Comparison of ENCODE assay signal across 26 mouse cellular contexts in the genomic region with DNA sequence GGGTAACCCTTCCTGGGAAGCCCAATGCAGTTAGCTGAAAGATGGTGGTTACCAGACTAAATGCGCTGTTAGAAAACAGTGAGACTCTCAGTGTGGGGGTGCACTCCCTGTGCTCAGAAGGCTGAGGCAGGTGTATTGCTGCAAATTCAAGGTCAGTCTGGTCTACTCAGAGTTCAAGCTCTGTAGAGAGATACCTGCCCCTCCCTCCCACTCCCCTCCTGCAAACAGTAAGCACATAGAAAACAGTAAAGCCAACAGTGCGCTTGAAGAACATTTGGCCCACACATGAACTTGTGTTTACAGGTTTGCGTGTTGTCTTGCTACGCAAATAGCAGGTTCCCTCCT.
DNase-seq lines count a peak whose midpoint lies in the region; ATAC-seq and TF ChIP-seq lines count a peak whose summit lies in the region.
"Had no signal": no experiment of that assay in that cellular context is flagged by ENCODE, and none has a peak within 500 bp of the region (broad histone marks: within the 10 kb centered on the region; RNA-seq: fewer than 3 reads in every experiment).

No protein-coding gene starts in this region.

- peaks cover 23% of the 10 kb centered on the region for H3K4me1 ChIP-seq in intestine, embryonic 14.5 days (replicated peaks; ENCODE audit: control insufficient read depth, insufficient read depth, low read length)
- H3K4me1 ChIP-seq in intestine, postnatal 0 days (replicated peaks; ENCODE audit: control insufficient read depth, insufficient read depth, low read length): peaks cover 10% of the 10 kb centered on the region
- H3K4me1 ChIP-seq in intestine, embryonic 15.5 days (replicated peaks): peaks cover 12% of the 10 kb centered on the region; the same call in 1 of the 2 replicates
- H3K4me1 ChIP-seq in forebrain, embryonic 12.5 days: peaks cover 28% of the 10 kb centered on the region

- H3K4me3 ChIP-seq in intestine, embryonic 14.5 days (ENCODE audit: low read depth, low read length): no peak overlapping the region
- H3K4me3 ChIP-seq in intestine, postnatal 0 days (ENCODE audit: low read depth, low read length): no peak overlapping the region
- H3K4me3 ChIP-seq in intestine, embryonic 15.5 days (replicated peaks): no peak overlapping the region
- no peak overlapping the region for H3K4me3 ChIP-seq in myocyte
- no peak overlapping the region for H3K4me3 ChIP-seq in forebrain, embryonic 12.5 days (replicated peaks)
- H3K4me3 ChIP-seq: embryonic facial prominence, embryonic 15.5 days; heart, embryonic 15.5 days; hindbrain, embryonic 12.5 days; left cerebral cortex, adult 2 months; liver, embryonic 13.5 days had no signal

- DNase-seq in intestine, embryonic 14.5 days (ENCODE audit: low spot score): no peak
- DNase-seq in ES-CJ7 (ENCODE audit: low read depth, low spot score): peak; percentile 62
- DNase-seq in ovary, postnatal 10 days (ENCODE audit: low spot score): no peak
- DNase-seq: adrenal gland, postnatal 10 days; cerebellum, adult 9-11 months; forebrain, postnatal 0 days; kidney, adult 2 months; liver, embryonic 13.5 days; lung, adult 18-20 months; midbrain, embryonic 14.5 days; right cerebral cortex, adult 18-20 months; right cerebral cortex, postnatal 4 days; thymus, postnatal 4 days had no signal

- TF ChIP-seq POLR2A in myocyte (IDR thresholded peaks at IDR 0.05; ENCODE audit: insufficient read length, low read depth): no peak

- WGBS in intestine, embryonic 14.5 days: 96% methylated on average over 4 of the region's 4 CpGs
- WGBS in intestine, postnatal 0 days: 71% methylated on average over 4 of the region's 4 CpGs
- 90% methylated on average over 4 of the region's 4 CpGs for WGBS in intestine, embryonic 15.5 days
- WGBS in forebrain, embryonic 12.5 days: 94% methylated on average over 4 of the region's 4 CpGs

- H3K9me3 ChIP-seq in intestine, embryonic 14.5 days (ENCODE audit: control insufficient read depth, low read length): no peaks in the 10 kb centered on the region
- H3K9me3 ChIP-seq in intestine, postnatal 0 days (ENCODE audit: control insufficient read depth): no peaks in the 10 kb centered on the region
- no peaks in the 10 kb centered on the region for H3K9me3 ChIP-seq in intestine, embryonic 15.5 days
- H3K9me3 ChIP-seq in forebrain, embryonic 12.5 days: no peaks in the 10 kb centered on the region
- H3K9me3 ChIP-seq: embryonic facial prominence, embryonic 15.5 days; heart, embryonic 15.5 days; hindbrain, embryonic 12.5 days; liver, embryonic 13.5 days had no signal

- H3K27ac ChIP-seq in intestine, embryonic 14.5 days (ENCODE audit: low read depth): no peak overlapping the region
- H3K27ac ChIP-seq in intestine, postnatal 0 days (ENCODE audit: low read depth, low read length): no peak overlapping the region; the same call in 1 of the 2 replicates
- H3K27ac ChIP-seq in intestine, embryonic 15.5 days: 0 out of 2 replicates have a peak overlapping the region, but pooled peaks have one; percentile 17
- no peak overlapping the region for H3K27ac ChIP-seq in forebrain, embryonic 12.5 days
- H3K27ac ChIP-seq: heart, embryonic 15.5 days; hindbrain, embryonic 12.5 days; kidney, postnatal 0 days; left cerebral cortex, adult 2 months; liver, embryonic 13.5 days; macrophage had no signal

- H3K27me3 ChIP-seq in intestine, embryonic 14.5 days (replicated peaks; ENCODE audit: control insufficient read depth, insufficient read depth, low read length): no peaks in the 10 kb centered on the region
- H3K27me3 ChIP-seq in intestine, postnatal 0 days (replicated peaks; ENCODE audit: control insufficient read depth, insufficient read depth, low read length): no peaks in the 10 kb centered on the region
- H3K27me3 ChIP-seq in intestine, embryonic 15.5 days (replicated peaks): no peaks in the 10 kb centered on the region
- no peaks in the 10 kb centered on the region for H3K27me3 ChIP-seq in myocyte (ENCODE audit: control insufficient read depth, insufficient read depth, insufficient read length)
- peaks cover 9% of the 10 kb centered on the region; the same call in 1 of the 2 replicates for H3K27me3 ChIP-seq in forebrain, embryonic 12.5 days
- H3K27me3 ChIP-seq: embryonic facial prominence, embryonic 15.5 days; heart, embryonic 15.5 days; hindbrain, embryonic 12.5 days; liver, embryonic 13.5 days had no signal

- peaks cover 91% of the 10 kb centered on the region for H3K79me2 ChIP-seq in myocyte (ENCODE audit: control insufficient read depth, insufficient read depth)

- H3K4me2 ChIP-seq in intestine, embryonic 14.5 days (ENCODE audit: low read length): no peak overlapping the region
- H3K4me2 ChIP-seq in intestine, postnatal 0 days (replicated peaks; ENCODE audit: low read depth): no peak overlapping the region
- H3K4me2 ChIP-seq in intestine, embryonic 15.5 days (replicated peaks): no peak overlapping the region
- peak overlapping the region; percentile 74 for H3K4me2 ChIP-seq in myocyte (ENCODE audit: low read depth)
- no peak overlapping the region for H3K4me2 ChIP-seq in forebrain, embryonic 12.5 days
- H3K4me2 ChIP-seq: embryonic facial prominence, embryonic 15.5 days; heart, embryonic 15.5 days; hindbrain, embryonic 12.5 days; liver, embryonic 13.5 days had no signal

- H3ac ChIP-seq in myocyte (ENCODE audit: control insufficient read depth, insufficient read length): no peak overlapping the region

- no peak for TF ChIP-seq CTCF in intestine, postnatal 0 days (IDR thresholded peaks at IDR 0.05; ENCODE audit: low read depth)

- no peak overlapping the region for H3K9ac ChIP-seq in intestine, embryonic 14.5 days (ENCODE audit: low read length)
- H3K9ac ChIP-seq in intestine, postnatal 0 days (ENCODE audit: low read depth, low read length): no peak overlapping the region
- H3K9ac ChIP-seq in intestine, embryonic 15.5 days: no peak overlapping the region
- no peak overlapping the region for H3K9ac ChIP-seq in forebrain, embryonic 12.5 days
- H3K9ac ChIP-seq: embryonic facial prominence, embryonic 15.5 days; forebrain, postnatal 0 days; heart, embryonic 15.5 days; hindbrain, embryonic 12.5 days; liver, embryonic 13.5 days had no signal

- 0 out of 2 replicates have a peak, but pooled peaks have one; percentile 7 for ATAC-seq in intestine, embryonic 14.5 days (replicated peaks; ENCODE audit: low FRiP score, low TSS enrichment, low read depth)
- ATAC-seq in intestine, postnatal 0 days: no peak
- peak; percentile 27 for ATAC-seq in intestine, embryonic 15.5 days
- ATAC-seq in megakaryocyte-erythroid progenitor cell, adult 5-6 weeks (replicated peaks; ENCODE audit: low FRiP score, low TSS enrichment, poor library complexity, severe bottlenecking): no peak
- ATAC-seq in forebrain, embryonic 12.5 days (ENCODE audit: low FRiP score): no peak
- ATAC-seq: CD4-positive, CD25-positive, alpha-beta regulatory T cell, adult 4 months; forebrain, postnatal 0 days; lung, postnatal 0 days had no signal

- H3K36me3 ChIP-seq in intestine, embryonic 14.5 days (ENCODE audit: control insufficient read depth, insufficient read depth, low read length): no peaks in the 10 kb centered on the region
- no peaks in the 10 kb centered on the region for H3K36me3 ChIP-seq in intestine, postnatal 0 days (ENCODE audit: control insufficient read depth, insufficient read depth)
- no peaks in the 10 kb centered on the region for H3K36me3 ChIP-seq in intestine, embryonic 15.5 days
- no peaks in the 10 kb centered on the region for H3K36me3 ChIP-seq in myocyte (ENCODE audit: control insufficient read depth, insufficient read depth)
- H3K36me3 ChIP-seq in forebrain, embryonic 12.5 days (replicated peaks): no peaks in the 10 kb centered on the region
- H3K36me3 ChIP-seq: embryonic facial prominence, embryonic 15.5 days; heart, embryonic 15.5 days; hindbrain, embryonic 12.5 days; liver, embryonic 13.5 days had no signal

TF ChIP-seq in myocyte, 11 proteins besides CTCF, POLR2A, EP300 and RAD21:
- no peak for TF ChIP-seq USF1 (IDR thresholded peaks at IDR 0.05; ENCODE audit: low read depth)
- no peak for TF ChIP-seq SRF (IDR thresholded peaks at IDR 0.05; ENCODE audit: control insufficient read depth, insufficient read length, low read depth)
- TF ChIP-seq CEBPB (IDR thresholded peaks at IDR 0.05; ENCODE audit: insufficient read depth, poor library complexity, severe bottlenecking): no peak
- no peak for TF ChIP-seq MYOD1 (IDR thresholded peaks at IDR 0.05; ENCODE audit: control insufficient read depth in 1 of 3, insufficient read length in 2 of 3, low read depth in 2 of 3)
- no peak for TF ChIP-seq TCF3 (IDR thresholded peaks at IDR 0.05; ENCODE audit: insufficient read length, low read depth)
- TF ChIP-seq MAX (IDR thresholded peaks at IDR 0.05; ENCODE audit: low read depth): no peak
- no peak for TF ChIP-seq REST (IDR thresholded peaks at IDR 0.05; ENCODE audit: insufficient read depth, insufficient read length)
- no peak for TF ChIP-seq TCF12 (IDR thresholded peaks at IDR 0.05; ENCODE audit: insufficient read depth, poor library complexity, severe bottlenecking)
- TF ChIP-seq MYOG (IDR thresholded peaks at IDR 0.05; ENCODE audit: control insufficient read depth in 1 of 3, insufficient read depth in 1 of 3, insufficient read length in 2 of 3, low read depth in 2 of 3): no peak
- no peak for TF ChIP-seq E2F4 (IDR thresholded peaks at IDR 0.05; ENCODE audit: insufficient read depth)
- TF ChIP-seq POLR2AphosphoS2 (IDR thresholded peaks at IDR 0.05; ENCODE audit: insufficient read length, low read depth): no peak

Comparison
In these comparisons a context has a peak if more than half of its experiments do, and no peak if none do; other contexts are left out.
1. ATAC-seq: peak in intestine, embryonic 14.5 days (single experiment) and intestine, embryonic 15.5 days (single experiment); none in intestine, postnatal 0 days (single experiment), megakaryocyte-erythroid progenitor cell, adult 5-6 weeks (single experiment) and forebrain, embryonic 12.5 days (single experiment).